Mouse (Mus musculus) heart, adult 2 months (tissue): ENCODE data around the gene Zmat1.

Experiments
- CTCF ChIP-seq: fragments of 200-600 bp; IDR thresholded peaks from 2 replicates; pipeline ENCODE4 v1.8.1; 2022; ENCODE audit warnings: antibody characterized with exemption, mild to moderate bottlenecking, moderate library complexity
- POLR2A ChIP-seq: fragments of 200-500 bp; IDR thresholded peaks from 2 replicates; pipeline ENCODE4 v1.6.1; 2011; ENCODE audit warnings: mild to moderate bottlenecking, low read depth, low read length, control low read depth; ENCODE audit not compliant: insufficient read depth

- TF ChIP-seq POLR2A (peak; percentile 72), CTCF (no peak)
These were observed at the start of gene Zmat1 for GRCm38 (mm10) chrX:135008720-135009470.
